Mouse (Mus musculus) limb, embryonic 10.5 days (tissue): Measurements from ENCODE around the gene Elfn1. TPM values are rescaled to one million over a fixed set of nuclear protein-coding genes. Genes with fewer than 3 reads are reported as not detected.
A peak's percentile ranks its signal among the peaks of the same experiment; 100 is the strongest.

ENCODE experiments used
- DNase-seq: peaks from one replicate; pipeline ENCODE4 v3.0.0-alpha.2; 2017; ENCODE audit warnings: low spot score
- H3K27ac ChIP-seq: fragments of 300-500 bp; sonication (generic); 2 replicates; pipeline ENCODE4 v1.5.1; 2016; ENCODE audit warnings: mild to moderate bottlenecking
- H3K27me3 ChIP-seq: fragments of 300-500 bp; sonication (generic); 2 replicates; pipeline ENCODE4 v1.6.1; 2016; ENCODE audit warnings: low read depth, mild to moderate bottlenecking; ENCODE audit not compliant: poor library complexity, severe bottlenecking
- H3K36me3 ChIP-seq: fragments of 300-500 bp; sonication (generic); 2 replicates; pipeline ENCODE4 v1.6.1; 2016; ENCODE audit warnings: mild to moderate bottlenecking, moderate library complexity
- H3K4me1 ChIP-seq: fragments of 300-500 bp; sonication (generic); 2 replicates; pipeline ENCODE4 v1.6.1; 2016
- H3K4me3 ChIP-seq: fragments of 300-500 bp; sonication (generic); 2 replicates; pipeline ENCODE4 v1.5.1; 2016; ENCODE audit warnings: mild to moderate bottlenecking, moderate library complexity
- H3K9me3 ChIP-seq: fragments of 300-500 bp; sonication (generic); replicated peaks from 2 replicates; pipeline ENCODE4 v1.6.1; 2016; ENCODE audit warnings: mild to moderate bottlenecking
- WGBS: fragments of 180-500 bp; shearing (Covaris S2); methylation state at CpG from one replicate; pipeline ENCODE4 v1.1.7; 2016; 5-methylcytosine and 5-hydroxymethylcytosine counted together
- polyA plus RNA-seq: library from polyadenylated mRNA; unstranded; fragments of >200 nt; fragmentation: Nextera tagmentation; extraction: Ambion mirVana; gene quantifications from 2 replicates; pipeline ENCODE4 v1.2.1, GENCODE M21; 2016

The Elfn1 gene
- polyA plus RNA-seq, 1 experiment from 2014 or later = 0.10 TPM

DNA sequence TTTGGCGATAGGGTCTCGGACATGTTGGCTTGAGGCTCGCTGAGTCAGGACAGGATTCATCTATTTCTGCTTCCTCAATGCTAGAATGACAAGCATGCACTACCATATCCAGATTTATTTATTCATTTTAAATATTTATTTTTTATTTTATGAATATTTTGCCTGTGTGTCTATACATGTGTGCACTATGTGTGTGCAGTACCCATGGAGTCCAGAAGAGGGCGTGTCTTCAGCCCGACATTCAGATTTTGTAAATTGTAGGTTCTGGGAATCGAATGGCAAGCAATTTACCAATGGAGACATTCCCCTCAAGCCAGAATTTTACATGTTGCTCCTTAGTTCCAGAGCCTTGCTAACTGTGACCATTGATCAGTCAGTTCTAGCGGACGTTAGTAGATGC is 16.1 kb downstream of the Elfn1 start:
- Histone ChIP-seq H3K27ac (no peak overlapping the region), H3K4me3 (no peak overlapping the region), H3K4me1 (no peaks in the 10 kb centered on the region), H3K27me3 (peaks cover 16% of the 10 kb centered on the region), H3K9me3 (no peaks in the 10 kb centered on the region), H3K36me3 (no peaks in the 10 kb centered on the region)
- DNase-seq = no peak
- 91% methylated on average over 8 of the region's 8 CpGs for WGBS

DNA sequence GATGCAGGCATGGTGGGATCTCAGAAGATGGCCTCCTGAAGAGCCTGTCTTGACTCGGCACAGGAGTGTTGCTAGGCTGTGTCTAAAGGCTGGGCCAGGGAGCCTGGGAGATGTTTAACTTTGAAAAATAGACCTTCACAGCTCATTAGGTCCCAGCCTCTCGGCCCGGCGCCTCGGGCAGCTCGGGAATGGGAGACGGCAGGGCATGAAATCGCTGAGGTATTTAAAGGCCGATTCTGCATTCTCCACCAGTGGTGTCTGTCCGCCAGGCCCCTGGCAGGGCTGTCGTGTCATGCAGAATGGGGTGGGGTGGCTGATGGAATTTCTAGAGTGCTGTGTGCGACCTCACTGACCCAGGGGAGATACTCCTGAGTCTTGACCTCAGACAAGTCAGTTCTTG is 22.4 kb downstream of the Elfn1 start:
- WGBS = 84% methylated on average over 12 of the region's 12 CpGs
- no peak overlapping the region for H3K4me3 ChIP-seq
- no peak overlapping the region for H3K27ac ChIP-seq
- H3K27me3 ChIP-seq = peaks cover 23% of the 10 kb centered on the region
- H3K4me1 ChIP-seq = peaks cover 31% of the 10 kb centered on the region
- no peak for DNase-seq
- H3K9me3 ChIP-seq = no peaks in the 10 kb centered on the region
- no peaks in the 10 kb centered on the region for H3K36me3 ChIP-seq

DNA sequence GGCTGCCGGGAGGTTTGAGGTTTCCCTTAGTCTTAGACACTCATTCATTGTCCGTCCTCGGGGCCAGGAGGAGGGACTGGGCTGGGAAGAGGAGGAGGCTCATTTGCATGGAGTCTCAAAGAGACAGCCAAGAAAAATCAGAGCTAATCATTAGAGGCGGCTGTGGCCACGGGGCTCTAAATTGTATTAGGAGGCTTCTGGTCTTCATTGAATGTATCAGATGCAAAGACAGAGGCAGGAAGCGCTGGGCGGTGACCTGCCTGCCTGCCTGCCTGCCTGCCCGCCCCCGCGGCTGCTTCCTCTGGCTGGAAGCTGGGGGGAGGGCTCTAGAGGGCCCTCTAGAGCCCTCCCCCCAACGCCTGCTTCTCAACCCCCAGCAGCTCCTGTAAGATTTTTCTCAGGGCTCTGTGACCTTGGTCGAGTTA is 23.2 kb downstream of the Elfn1 start:
- no peaks in the 10 kb centered on the region for H3K36me3 ChIP-seq
- DNase-seq = no peak
- WGBS = 2% methylated on average over 12 of the region's 12 CpGs
- H3K27ac ChIP-seq = peak overlapping the region; percentile 56; the same call in 1 of the 2 replicates
- peak overlapping the region; percentile 26; the same call in 1 of the 2 replicates for H3K4me3 ChIP-seq
- peaks cover 31% of the 10 kb centered on the region for H3K4me1 ChIP-seq
- H3K27me3 ChIP-seq = peaks cover 26% of the 10 kb centered on the region
- H3K9me3 ChIP-seq = no peaks in the 10 kb centered on the region

DNA sequence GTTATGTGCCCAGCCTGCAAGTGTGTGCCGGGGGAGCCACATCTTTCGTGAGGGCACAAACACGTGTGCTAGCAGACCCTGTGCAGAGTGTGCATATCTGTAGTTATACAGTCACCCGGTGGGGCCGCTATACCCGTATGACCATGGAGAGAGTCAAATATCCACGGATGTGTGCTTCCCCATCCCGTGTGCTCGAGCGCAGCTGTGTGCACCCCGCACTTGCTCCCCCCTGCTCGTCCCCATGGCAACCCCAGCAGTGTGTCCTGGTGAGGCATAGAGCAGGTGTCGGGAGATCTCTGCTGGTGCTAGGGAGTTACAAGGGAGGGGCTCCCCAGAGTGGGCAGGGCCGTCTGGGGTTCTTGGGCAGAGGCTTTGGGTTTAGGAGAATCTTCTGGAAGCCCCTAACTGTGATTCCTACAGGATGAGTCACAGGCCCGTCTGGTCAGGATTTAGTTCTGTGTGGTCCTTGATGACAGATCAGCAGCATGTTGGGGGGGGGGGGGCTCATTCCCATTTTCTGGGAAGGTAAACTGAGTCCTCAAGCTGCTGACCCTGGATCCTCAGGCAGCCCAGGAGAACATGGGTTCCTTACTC is 24.3 kb downstream of the Elfn1 start:
- H3K4me1 ChIP-seq = peaks cover 31% of the 10 kb centered on the region
- H3K9me3 ChIP-seq = no peaks in the 10 kb centered on the region
- no peaks in the 10 kb centered on the region for H3K36me3 ChIP-seq
- peak overlapping the region; percentile 56; the same call in 1 of the 2 replicates for H3K27ac ChIP-seq
- H3K4me3 ChIP-seq = peak overlapping the region; percentile 20; the same call in 1 of the 2 replicates
- peaks cover 23% of the 10 kb centered on the region for H3K27me3 ChIP-seq
- 44% methylated on average over 15 of the region's 15 CpGs for WGBS
- DNase-seq = peak; percentile 47

DNA sequence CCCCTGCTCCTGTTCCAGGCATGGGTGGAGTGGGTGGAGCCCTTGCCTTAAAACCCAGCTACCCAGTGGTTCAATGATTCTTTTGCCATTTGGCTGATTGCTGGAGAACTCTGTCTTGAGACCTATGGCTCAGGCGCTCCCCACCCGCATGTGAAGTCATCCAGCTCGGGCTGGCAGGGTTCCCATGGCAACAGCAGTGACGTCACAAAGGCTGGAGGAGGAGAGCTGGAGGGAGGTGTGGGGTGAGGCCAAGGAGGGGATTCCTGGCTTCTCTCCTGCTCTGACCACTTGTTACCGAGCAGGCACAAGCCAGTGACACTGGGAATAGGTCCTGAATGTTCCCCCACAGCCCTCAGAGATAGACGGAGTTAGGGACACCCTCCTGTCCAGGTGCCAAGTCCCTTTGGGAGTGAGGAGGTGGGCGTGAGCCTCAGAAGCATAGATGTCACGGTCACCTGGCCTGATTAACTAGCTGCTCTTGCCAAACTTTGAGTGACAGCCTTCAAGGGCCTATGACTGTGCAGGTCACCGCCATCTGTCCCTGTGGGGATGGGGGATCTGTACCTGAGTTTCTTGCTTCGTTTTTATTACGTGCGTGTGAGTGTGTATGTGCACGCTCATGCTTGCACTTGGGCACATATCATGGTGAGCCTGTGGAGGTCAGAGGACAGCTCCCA is 25.0 kb downstream of the Elfn1 start:
- H3K27ac ChIP-seq = peak overlapping the region; percentile 56

GRCm38 (mm10) chr5:139933476-139933875 is 25.7 kb downstream of the Elfn1 start:
- H3K27me3 ChIP-seq = peaks cover 18% of the 10 kb centered on the region
- 57% methylated on average over 7 of the region's 7 CpGs for WGBS
- no peaks in the 10 kb centered on the region for H3K9me3 ChIP-seq
- no peak overlapping the region for H3K4me3 ChIP-seq
- peaks cover 31% of the 10 kb centered on the region for H3K4me1 ChIP-seq
- H3K27ac ChIP-seq = 0 out of 2 replicates have a peak overlapping the region, but pooled peaks have one; percentile 56
- peak; percentile 57 for DNase-seq
- no peaks in the 10 kb centered on the region for H3K36me3 ChIP-seq

More for the DNA sequence above, 25.0 kb downstream of the Elfn1 start:
- peaks cover 18% of the 10 kb centered on the region for H3K27me3 ChIP-seq
- H3K9me3 ChIP-seq = no peaks in the 10 kb centered on the region
- 40% methylated on average over 13 of the region's 13 CpGs for WGBS
- peak; percentile 94 for DNase-seq
- peak overlapping the region; percentile 20 for H3K4me3 ChIP-seq
- H3K36me3 ChIP-seq = no peaks in the 10 kb centered on the region
- H3K4me1 ChIP-seq = peaks cover 31% of the 10 kb centered on the region

DNA sequence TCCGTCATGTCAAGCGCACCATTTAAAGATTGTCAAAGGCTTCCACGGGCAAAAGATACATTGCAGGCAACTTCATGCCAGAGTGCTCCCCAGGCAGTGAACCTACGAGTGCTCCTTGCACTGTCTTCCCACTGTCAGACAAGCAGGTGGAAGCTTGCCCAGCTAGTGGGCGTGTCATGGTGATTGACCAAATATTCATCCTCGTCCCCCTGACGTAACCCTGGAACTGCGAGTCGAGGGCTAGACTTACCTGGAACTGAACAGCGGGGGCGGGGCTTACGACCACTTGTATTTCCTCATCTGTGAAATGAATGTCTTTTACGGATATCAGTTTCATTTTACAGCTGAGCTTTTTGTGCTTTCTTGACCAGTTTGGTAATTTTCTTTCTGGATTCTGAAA is 28.7 kb downstream of the Elfn1 start:
- Histone ChIP-seq H3K4me3 (no peak overlapping the region), H3K27me3 (peaks cover 12% of the 10 kb centered on the region), H3K4me1 (peaks cover 22% of the 10 kb centered on the region), H3K27ac (no peak overlapping the region), H3K36me3 (no peaks in the 10 kb centered on the region), H3K9me3 (no peaks in the 10 kb centered on the region)
- DNase-seq = no peak
- WGBS = 85% methylated on average over 13 of the region's 13 CpGs

DNA sequence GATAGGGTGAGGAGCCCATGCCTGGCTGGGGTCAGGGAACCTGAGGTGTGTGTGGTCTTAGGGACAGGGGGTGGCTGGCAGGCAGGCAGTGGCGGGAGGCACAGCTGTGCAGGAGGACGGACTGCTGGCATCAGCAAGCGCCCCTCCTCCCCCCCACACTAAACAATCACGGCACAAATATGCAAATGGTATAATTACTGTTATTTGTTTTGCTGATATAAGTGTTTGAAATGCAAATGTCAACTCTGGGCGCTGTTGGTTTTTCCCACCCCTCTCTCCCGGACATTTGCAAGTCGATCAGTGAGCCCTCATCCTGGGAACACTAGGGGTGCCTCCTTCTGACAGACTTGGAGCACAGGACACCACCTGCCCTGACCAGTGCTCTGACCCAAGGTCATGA is 37.0 kb downstream of the Elfn1 start:
- H3K9me3 ChIP-seq = no peaks in the 10 kb centered on the region
- H3K4me3 ChIP-seq = no peak overlapping the region
- no peaks in the 10 kb centered on the region for H3K36me3 ChIP-seq
- 0 out of 2 replicates have a peak, but pooled peaks cover 9% of the 10 kb centered on the region for H3K27me3 ChIP-seq
- WGBS = 33% methylated on average over 7 of the region's 7 CpGs
- H3K27ac ChIP-seq = peak overlapping the region; percentile 21; the same call in 1 of the 2 replicates
- H3K4me1 ChIP-seq = peaks cover 16% of the 10 kb centered on the region
- DNase-seq = no peak

DNA sequence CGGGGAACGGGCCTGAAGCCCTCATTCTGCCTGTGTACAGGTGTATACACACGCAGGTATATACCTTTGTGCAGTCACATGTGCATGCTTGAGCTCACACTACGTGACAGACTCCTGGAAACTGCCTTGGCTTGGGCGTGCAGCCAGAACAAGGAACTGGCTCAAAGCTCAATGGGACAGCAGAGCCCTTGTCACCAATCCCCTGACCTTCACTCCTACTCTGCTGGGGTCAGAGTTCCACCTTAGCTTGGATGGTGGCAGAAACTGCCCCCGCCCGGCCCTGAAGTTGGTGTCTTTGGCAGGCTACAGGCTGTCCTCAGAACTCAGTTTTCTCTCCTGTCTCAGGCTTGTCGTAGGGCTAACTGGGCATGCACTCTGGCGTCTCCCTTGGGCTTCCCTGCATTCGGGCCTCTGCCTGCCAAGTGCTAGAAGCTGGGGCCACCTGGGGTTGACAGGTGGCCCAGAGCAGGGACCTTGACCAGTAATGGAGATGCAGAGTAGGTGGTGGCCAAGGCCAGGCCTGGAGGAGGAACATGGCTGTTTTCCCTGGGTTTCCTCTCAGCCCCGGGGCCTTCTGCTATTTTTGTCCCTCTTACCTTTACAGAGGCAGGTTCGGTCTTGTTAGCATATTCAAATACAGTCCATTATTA is 38.1 kb downstream of the Elfn1 start:
- 81% methylated on average over 12 of the region's 12 CpGs for WGBS
- Histone ChIP-seq H3K27ac (no peak overlapping the region), H3K9me3 (no peaks in the 10 kb centered on the region), H3K4me1 (peaks cover 25% of the 10 kb centered on the region), H3K36me3 (no peaks in the 10 kb centered on the region), H3K27me3 (0 out of 2 replicates have a peak, but pooled peaks cover 9% of the 10 kb centered on the region), H3K4me3 (no peak overlapping the region)
- DNase-seq = no peak

- Histone ChIP-seq H3K9me3 (no peaks in the 10 kb centered on the region), H3K4me1 (peaks cover 29% of the 10 kb centered on the region), H3K4me3 (no peak overlapping the region), H3K36me3 (no peaks in the 10 kb centered on the region), H3K27ac (no peak overlapping the region), H3K27me3 (0 out of 2 replicates have a peak, but pooled peaks cover 9% of the 10 kb centered on the region)
- no peak for DNase-seq
- WGBS = 92% methylated on average over 5 of the region's 5 CpGs
These were observed 39.7 kb downstream of the Elfn1 start for GRCm38 (mm10) chr5:139947446-139947845.

GRCm38 (mm10) chr5:139948552-139948951 is 40.8 kb downstream of the Elfn1 start:
- Histone ChIP-seq H3K9me3 (no peaks in the 10 kb centered on the region), H3K4me1 (peaks cover 34% of the 10 kb centered on the region), H3K27ac (no peak overlapping the region), H3K36me3 (no peaks in the 10 kb centered on the region), H3K27me3 (0 out of 2 replicates have a peak, but pooled peaks cover 9% of the 10 kb centered on the region), H3K4me3 (no peak overlapping the region)
- WGBS = 88% methylated on average over 4 of the region's 4 CpGs
- DNase-seq = no peak

GRCm38 (mm10) chr5:139949363-139949762 is 41.6 kb downstream of the Elfn1 start:
- DNase-seq = no peak
- Histone ChIP-seq H3K27ac (peak overlapping the region; percentile 53), H3K36me3 (no peaks in the 10 kb centered on the region), H3K9me3 (no peaks in the 10 kb centered on the region), H3K27me3 (0 out of 2 replicates have a peak, but pooled peaks cover 8% of the 10 kb centered on the region), H3K4me3 (no peak overlapping the region), H3K4me1 (peaks cover 32% of the 10 kb centered on the region)
- 22% methylated on average over 8 of the region's 8 CpGs for WGBS
